Mouse (Mus musculus) pancreas, adult 10 weeks (tissue): ENCODE data around the gene Zp3r. TPM values are rescaled to one million over a fixed set of nuclear protein-coding genes. Genes with fewer than 3 reads are reported as not detected.

Source experiments
- polyA plus RNA-seq: library from polyadenylated mRNA; stranded (reverse); fragments of 350-450 nt; fragmentation: Illumina TruSeq; extraction: RNeasy Lipid Tissue Mini Kit (QIAGEN cat#74804); gene quantifications from one replicate; pipeline ENCODE4 v1.2.3, GENCODE M21; 2015; ENCODE audit warnings: low read depth, low replicate concordance; ENCODE audit not compliant: insufficient read depth

Zp3r gene
- polyA plus RNA-seq: not detected

DNA sequence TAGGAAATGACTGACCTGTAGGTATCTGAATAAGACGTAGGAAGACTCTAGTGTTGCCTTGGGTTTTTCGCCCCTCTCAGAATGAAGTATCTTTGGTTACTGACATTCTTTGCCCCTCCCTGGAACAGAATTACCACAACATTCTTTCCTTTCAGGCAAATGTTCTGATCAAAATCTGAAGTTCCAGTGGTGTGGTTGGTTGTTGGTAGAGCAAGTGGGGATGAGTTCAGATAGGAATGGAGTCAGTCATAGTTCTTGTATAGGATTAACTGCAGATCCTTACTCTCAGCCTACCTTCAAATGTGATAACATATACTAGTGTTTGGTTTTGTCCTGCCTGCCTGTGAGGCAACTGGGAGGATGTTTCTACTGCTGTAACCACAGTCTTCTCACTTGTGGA is at the start of gene Zp3r:
Gene Zp3r, minus strand, starts transcription at position 101 of the 400 bp plus-strand sequence.

GRCm38 (mm10) chr1:130661454-130661853 is 32.0 kb upstream of the Zp3r start, which contains the start of gene C4bp:
Gene C4bp, minus strand, starts transcription at chr1:130661632.

Other genes starting within 250 kb of the Zp3r start
- not detected for gene Cd55b, start 206.6 kb downstream of the Zp3r start, polyA plus RNA-seq
- gene Cd55, start 166.9 kb downstream of the Zp3r start, polyA plus RNA-seq: 7.0 TPM
- not detected for gene C4bp, start 32.0 kb upstream of the Zp3r start, polyA plus RNA-seq
- not detected for gene Gm29427, start 86.2 kb upstream of the Zp3r start, polyA plus RNA-seq
- 1.7 TPM for gene Yod1, start 87.7 kb upstream of the Zp3r start, polyA plus RNA-seq
- 6.1 TPM for gene Pfkfb2, start 99.6 kb upstream of the Zp3r start, polyA plus RNA-seq
- gene AA986860, start 102.4 kb upstream of the Zp3r start, polyA plus RNA-seq: 3.0 TPM
- not detected for gene Fcamr, start 171.3 kb upstream of the Zp3r start, polyA plus RNA-seq
- 4.8 TPM for gene Pigr, start 197.1 kb upstream of the Zp3r start, polyA plus RNA-seq
- gene Fcmr, start 236.0 kb upstream of the Zp3r start, polyA plus RNA-seq: 2.1 TPM